ENCODE assay signal across 11 mouse cellular contexts in genomic region chrX:38201816-38202215, GRCm38 (mm10). TPM values are rescaled to one million over a fixed set of nuclear protein-coding genes. Genes with fewer than 3 reads are reported as not detected.
DNase-seq lines count a peak whose midpoint lies in the region; ATAC-seq lines count a peak whose summit lies in the region.
"Had no signal": no experiment of that assay in that cellular context is flagged by ENCODE, and none has a peak within 500 bp of the region (broad histone marks: within the 10 kb centered on the region; RNA-seq: fewer than 3 reads in every experiment).

No protein-coding gene starts in this region.

- no peak for ATAC-seq in erythroblast, adult 5-6 weeks (replicated peaks; ENCODE audit: low FRiP score, poor library complexity, severe bottlenecking)
- ATAC-seq: intestine, embryonic 16.5 days had no signal

- intact Hi-C loops in left cerebral cortex, postnatal 4 days (cut with DNase I) = loop anchor here (10.0 kb wide), 1 partner anchor 233 kb away; no protein-coding TSS in a partner anchor
- intact Hi-C loops in left cerebral cortex, postnatal 25 days (cut with DNase I) = no loop called here

- DNase-seq in cerebellum, postnatal 10 days = peak; percentile 10 to 21
- DNase-seq in cerebellum, postnatal 4 days (ENCODE audit: low spot score in 2 of 2) = no peak
- peak; percentile 9 to 24 for DNase-seq in left cerebral cortex, adult 18-20 months (ENCODE audit: low spot score in 2 of 2)
- no peak for DNase-seq in left cerebral cortex, postnatal 4 days
- peak; percentile 19 for DNase-seq in Muller cell, postnatal 12 days (ENCODE audit: inconsistent ontology term)
- DNase-seq in left cerebral cortex, postnatal 25 days (ENCODE audit: low spot score in 2 of 2) = peak; percentile 19 to 60
- no peak for DNase-seq in embryo, embryonic 11 days
- DNase-seq: B cell, adult 2 months; thymus, postnatal 4 days had no signal

RNA-seq across cellular contexts. Expression of gene Zbtb33, which starts 12.2 kb away (rescaled TPM):
- total RNA-seq in left cerebral cortex, adult 18-20 months (2021) = 10 to 100 TPM; 22.5 to 26.7 TPM
- total RNA-seq in left cerebral cortex, postnatal 4 days (2021) = 10 to 100 TPM; 27.6 to 32.2 TPM
- 10 to 100 TPM; 21.0 to 26.3 TPM for total RNA-seq in left cerebral cortex, postnatal 25 days (2021)
- total RNA-seq in erythroblast, adult 5-6 weeks (2015; ENCODE audit: low replicate concordance) = 7.7 and 7.9 TPM in 2 replicates
- total RNA-seq in erythroblast, adult 5-6 weeks (2017; ENCODE audit: low replicate concordance) = 3.7 and 5.2 TPM in 2 replicates

RNA-seq across cellular contexts. Expression of gene Tmem255a, which starts 50.4 kb away (rescaled TPM):
- 10 to 100 TPM; 17.7 to 23.5 TPM for total RNA-seq in left cerebral cortex, adult 18-20 months (2021)
- total RNA-seq in left cerebral cortex, postnatal 4 days (2021) = 10 to 100 TPM in 1 of 2 experiments, 1 to 10 TPM in 1; 3.6 to 10.5 TPM
- 10 to 100 TPM; 16.4 to 19.5 TPM for total RNA-seq in left cerebral cortex, postnatal 25 days (2021)
- not detected in 2 replicates for total RNA-seq in erythroblast, adult 5-6 weeks (2015; ENCODE audit: low replicate concordance)
- total RNA-seq in erythroblast, adult 5-6 weeks (2017; ENCODE audit: low replicate concordance) = 0.98 TPM in 1 of 2 replicates, not detected in the other

Comparison
In these comparisons a context has a peak if more than half of its experiments do, and no peak if none do; other contexts are left out.
1. DNase-seq: peak in cerebellum, postnatal 10 days (2 of 2), left cerebral cortex, adult 18-20 months (2 of 2), Muller cell, postnatal 12 days (single experiment) and left cerebral cortex, postnatal 25 days (2 of 2); none in cerebellum, postnatal 4 days (0 of 2), left cerebral cortex, postnatal 4 days (single experiment) and embryo, embryonic 11 days (single experiment).